Mouse (Mus musculus): ENCODE measurements around the gene Mvp. TPM values are rescaled to one million over a fixed set of nuclear protein-coding genes. Genes with fewer than 3 reads are reported as not detected.
A peak's percentile ranks its signal among the peaks of the same experiment; 100 is the strongest.

Gene Mvp
- total RNA-seq, 2 experiments from 2014 or later = 4.4 to 4.5 TPM

DNA sequence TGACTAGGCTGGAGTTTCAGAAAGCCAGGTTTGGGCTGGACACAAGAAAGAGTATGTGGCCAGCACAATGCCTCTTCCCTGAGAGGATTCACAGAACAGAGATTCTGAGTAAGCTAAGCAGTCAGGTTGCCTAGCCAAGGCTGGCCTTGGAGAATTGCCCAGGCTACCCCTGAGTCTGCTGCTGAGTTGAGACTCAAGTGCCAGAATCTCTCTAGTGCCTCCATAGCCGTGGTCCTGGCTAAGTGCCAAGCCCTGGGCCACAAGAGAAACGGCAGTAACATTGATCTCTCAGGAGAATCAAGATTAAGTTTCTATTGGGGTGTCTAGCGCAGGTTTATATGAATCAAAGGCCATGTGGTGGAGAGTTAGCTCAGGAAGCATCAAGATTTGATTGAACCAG is 48.9 kb downstream of the Mvp start:
- intact Hi-C loops (cut with DNase I) = no loop called here

DNA sequence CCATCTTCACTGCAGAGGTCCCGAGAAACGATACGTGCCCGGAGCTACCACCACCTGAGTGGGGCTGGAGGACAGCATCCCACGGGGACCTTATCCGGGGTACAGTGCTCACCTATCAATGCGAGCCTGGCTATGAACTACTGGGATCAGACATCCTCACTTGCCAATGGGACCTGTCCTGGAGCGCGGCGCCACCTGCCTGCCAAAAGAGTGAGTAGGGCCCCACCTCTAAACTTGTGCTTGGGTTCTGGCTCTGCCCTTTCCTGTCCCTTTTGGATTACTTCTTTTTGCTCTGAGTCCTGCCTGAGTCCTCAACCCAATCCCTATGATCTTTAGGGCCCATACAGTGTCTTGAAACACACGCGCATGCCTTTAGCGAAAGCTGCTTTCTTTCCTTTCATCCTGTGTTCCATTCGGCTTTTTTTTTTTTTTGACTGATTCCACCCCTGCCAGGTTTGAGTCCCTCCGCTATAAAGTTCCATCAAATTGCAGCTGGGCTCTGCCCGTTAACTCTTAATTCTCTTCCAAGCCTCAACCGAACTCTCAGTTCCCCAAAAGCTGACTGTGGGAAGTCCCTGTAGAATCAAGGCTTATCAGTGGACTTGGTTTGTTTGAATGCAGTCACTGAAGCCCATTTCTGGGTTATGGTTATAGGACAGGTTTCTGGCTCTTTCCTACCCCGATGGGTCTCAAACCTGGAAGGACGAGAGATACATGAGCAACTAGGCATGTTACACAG is 50.7 kb downstream of the Mvp start:
- no peak for DNase-seq (ENCODE audit: extremely low spot score in 1 of 2, low spot score in 2 of 2)
- intact Hi-C loops (cut with DNase I) = loop anchor here (5.0 kb wide), 1 partner anchor 86 kb away; no protein-coding TSS in a partner anchor

More for the DNA sequence above, 48.9 kb downstream of the Mvp start:
- no peak for DNase-seq (ENCODE audit: extremely low spot score in 1 of 2, low spot score in 2 of 2)

DNA sequence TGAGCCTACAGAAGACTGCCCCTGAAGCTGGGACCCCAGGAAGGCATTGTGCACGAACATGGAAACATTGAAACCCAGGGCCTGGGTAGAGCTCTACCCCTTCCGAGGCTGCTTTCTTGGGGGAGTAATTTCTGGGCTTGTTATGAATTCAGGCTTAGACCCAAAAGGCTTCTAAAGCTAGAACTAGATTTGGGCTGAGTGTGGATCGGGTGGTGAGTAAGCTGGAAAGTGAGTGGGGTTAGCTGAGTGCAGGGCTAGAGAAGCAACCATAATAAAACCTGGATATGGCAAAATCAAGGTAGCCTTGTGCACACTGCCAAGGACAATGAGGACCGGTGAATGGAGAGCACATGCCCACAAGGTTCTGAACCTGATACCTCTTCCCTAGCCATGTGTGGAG is 52.5 kb downstream of the Mvp start:
- no peak for DNase-seq (ENCODE audit: extremely low spot score in 1 of 2, low spot score in 2 of 2)
- intact Hi-C loops (cut with DNase I) = loop anchor here (5.0 kb wide), 1 partner anchor 85 kb away; no protein-coding TSS in a partner anchor

DNA sequence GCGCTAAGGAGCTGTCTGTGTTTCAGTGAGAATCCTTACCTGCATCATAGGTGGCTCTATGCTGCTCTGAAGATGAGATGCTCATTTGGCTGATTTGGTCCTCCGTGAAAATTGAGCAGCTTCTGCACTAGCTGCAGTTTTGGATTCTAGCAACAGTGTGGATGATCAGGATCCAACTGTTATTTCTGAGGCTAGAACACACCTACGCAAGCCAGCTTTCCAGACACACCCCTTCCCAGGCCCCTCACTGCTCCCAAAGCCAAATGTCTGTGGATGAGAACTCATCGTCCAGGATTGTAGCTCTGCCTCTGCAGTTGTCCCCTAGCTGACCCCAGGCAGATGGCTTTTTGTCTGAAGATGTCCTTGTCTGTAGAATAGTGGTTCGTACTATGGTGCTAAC is 53.3 kb downstream of the Mvp start:
- no peak for DNase-seq (ENCODE audit: extremely low spot score in 1 of 2, low spot score in 2 of 2)
- intact Hi-C loops (cut with DNase I) = loop anchor here (5.0 kb wide), 1 partner anchor 84 kb away; no protein-coding TSS in a partner anchor

DNA sequence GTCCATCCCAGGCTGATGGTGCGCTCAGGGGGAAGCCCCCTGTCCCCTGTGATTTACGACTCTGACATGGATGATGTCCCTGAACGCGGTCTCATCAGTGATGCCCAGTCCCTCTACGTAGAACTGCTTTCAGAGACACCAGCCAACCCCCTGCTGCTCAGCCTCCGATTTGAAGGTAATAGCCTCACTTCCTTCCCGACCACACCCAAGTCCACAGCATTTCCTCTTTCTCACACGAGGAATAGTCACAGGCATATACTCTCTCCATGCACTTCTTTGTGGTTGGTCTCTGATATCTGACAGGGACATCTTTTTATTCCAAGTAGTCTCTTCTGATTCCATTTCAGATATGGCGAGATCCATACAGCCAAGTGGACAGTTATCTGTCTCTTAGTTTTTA is 54.6 kb downstream of the Mvp start:
- intact Hi-C loops (cut with DNase I) = loop anchor here (5.0 kb wide), 1 partner anchor 82 kb away; no protein-coding TSS in a partner anchor
- no peak for DNase-seq (ENCODE audit: extremely low spot score in 1 of 2, low spot score in 2 of 2)

DNA sequence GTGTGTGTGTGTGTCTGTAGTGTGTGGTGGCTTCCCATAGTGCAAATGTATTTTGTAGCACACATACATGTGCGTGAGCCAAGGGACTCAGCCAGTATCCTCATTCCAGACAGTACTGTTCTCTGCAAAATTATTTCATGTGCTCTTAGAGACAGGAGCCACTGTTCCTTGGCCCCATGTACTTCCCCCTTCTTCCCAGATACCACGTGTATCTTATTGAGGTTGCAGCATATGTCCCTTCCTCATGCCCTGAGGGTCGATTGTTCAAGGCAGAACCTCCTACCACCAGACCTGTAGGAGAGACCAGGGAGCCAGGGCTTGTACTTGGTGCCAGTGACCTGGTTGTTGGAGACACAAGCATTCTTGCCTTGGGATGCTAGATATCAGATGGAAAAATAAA is 59.3 kb downstream of the Mvp start:
- intact Hi-C loops (cut with DNase I) = no loop called here
- no peak for DNase-seq (ENCODE audit: extremely low spot score in 1 of 2, low spot score in 2 of 2)

DNA sequence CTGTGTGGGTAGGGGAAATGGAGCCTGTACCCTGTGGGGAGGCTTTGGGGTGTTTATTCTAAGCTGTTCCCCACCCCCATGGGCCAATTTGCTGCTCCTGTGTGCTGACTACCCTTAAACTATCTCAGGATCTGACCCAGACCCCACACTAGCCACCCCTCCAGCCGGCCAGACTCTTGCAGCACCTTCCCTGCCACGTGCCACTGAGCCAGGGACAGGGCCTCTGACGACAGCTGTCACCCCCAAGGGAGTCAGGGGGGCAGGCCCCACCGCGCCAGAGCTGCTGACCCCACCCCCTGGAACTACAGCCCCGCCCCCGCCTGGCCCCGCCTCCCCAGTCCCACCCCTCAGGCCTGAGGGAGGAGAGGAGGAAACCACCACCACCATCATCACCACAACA is 61.8 kb downstream of the Mvp start:
- DNase-seq (ENCODE audit: extremely low spot score in 1 of 2, low spot score in 2 of 2) = no peak

DNA sequence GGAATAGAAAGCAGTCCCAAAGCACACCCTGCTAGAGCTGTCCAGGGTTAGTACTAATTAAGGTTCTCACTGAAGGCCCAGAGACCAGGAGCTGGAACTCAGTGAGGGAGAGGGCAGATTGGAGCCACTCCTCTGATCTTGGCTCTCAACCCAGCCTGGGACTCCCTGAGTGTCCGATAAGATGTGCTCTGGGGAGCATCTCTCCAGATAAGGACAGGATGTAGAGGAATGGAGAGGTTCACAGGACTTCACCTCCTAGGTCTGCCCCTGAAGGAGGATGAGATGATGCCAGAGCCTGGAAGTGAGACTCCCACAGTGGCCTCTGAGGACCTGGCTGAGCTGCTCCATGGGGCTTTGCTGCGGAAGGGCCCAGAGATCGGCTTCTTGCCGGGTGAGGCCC is 62.7 kb downstream of the Mvp start:
- DNase-seq (ENCODE audit: extremely low spot score in 1 of 2, low spot score in 2 of 2) = no peak
- intact Hi-C loops (cut with DNase I) = no loop called here

More for the DNA sequence above, 61.8 kb downstream of the Mvp start:
- intact Hi-C loops (cut with DNase I) = no loop called here

DNA sequence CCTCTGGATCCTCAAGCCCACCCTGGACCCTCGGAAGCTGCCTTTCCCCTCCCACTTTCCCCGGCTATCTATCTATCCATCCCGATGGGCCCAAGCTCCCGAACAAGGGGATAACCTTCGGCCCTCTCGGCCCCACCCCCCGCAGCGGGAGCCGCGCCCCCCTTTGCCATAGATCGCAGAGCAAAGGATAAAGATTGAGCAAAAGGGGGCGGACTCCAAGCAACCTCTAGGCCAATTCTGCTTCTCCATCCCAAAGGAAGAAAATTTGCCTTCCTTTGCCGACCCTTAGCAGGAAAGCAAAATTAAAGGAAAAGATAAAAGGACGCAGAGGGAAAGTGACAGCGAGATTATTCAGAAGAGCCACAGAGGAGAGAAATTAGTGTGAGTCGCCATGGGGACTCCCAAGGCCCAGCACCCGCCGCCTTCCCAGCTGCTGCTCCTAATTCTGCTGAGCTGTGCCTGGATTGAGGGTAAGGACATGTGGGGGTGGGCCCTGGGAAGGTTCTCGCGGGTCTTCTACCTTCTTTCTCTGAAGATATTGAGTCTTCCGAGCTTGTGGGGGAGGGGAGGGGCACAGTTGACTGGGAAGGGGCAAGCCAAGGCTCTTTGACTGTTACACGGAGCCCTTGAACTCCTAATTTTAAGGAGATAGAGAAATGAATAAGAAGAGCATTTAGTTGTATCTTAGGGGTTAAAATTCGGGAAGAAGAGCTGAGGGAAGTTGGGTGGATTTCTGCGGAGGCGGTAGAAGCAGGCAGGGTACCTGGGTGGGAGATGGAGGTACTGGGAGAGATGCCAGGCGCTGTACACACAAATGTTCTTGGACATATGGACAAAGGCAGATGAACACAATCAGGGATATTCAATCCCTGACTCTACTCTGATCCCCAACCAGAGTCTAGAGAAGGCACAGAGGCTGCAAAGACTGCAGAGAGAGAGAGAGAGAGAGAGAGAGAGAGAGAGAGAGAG is 63.5 kb downstream of the Mvp start:
- peak in 1 of 2 experiments; percentile 66 for DNase-seq (ENCODE audit: extremely low spot score in 1 of 2, low spot score in 2 of 2)
- intact Hi-C loops (cut with DNase I) = no loop called here

DNA sequence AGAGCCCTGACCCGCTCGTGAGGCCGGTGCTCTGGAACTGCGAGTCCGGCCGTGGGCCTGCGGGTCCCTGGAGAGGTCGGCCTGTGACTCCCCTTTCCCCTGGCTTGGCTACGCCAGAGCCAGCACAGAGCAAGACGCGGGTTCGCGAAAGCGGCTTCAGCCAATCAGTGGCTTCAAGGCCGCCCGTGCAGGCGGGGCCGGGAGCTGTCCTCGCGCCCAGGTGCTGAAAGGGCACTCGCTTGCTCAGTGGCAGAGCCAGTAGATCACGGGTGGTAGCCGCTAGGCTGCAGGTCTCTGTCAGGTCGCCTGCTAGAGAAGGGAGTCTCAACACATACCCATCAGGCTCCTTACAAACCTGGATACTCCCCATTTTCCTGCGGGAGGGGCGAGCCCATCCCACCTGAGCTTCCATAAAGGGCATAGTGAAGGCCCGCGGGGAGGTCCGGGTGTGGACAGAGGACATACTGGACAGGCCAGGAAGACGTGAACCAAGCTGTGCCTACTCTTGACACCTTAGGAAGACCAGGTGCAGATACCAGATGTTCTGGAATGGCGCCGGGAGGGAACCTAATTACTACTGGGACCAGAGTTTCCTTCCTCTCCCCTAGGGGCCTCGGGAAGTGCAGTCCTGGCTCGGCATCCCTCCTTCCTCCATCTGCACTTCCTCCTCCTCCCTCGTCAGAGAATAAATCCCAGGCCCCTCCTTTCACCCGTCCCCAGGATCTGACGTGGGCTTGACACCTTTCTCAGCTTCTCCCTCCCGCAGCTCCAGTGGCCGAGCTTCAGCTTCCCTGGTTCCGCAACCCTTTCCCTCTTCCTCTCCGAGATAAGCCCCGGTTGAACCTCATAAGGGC is 64.4 kb downstream of the Mvp start, which contains the start of gene Sez6l2:
Sez6l2 (plus strand) TSS at position 771 of the 854 bp plus-strand sequence.
- intact Hi-C loops (cut with DNase I) = loop anchor here (2.0 kb wide), 1 partner anchor 155 kb away; no protein-coding TSS in a partner anchor

DNA sequence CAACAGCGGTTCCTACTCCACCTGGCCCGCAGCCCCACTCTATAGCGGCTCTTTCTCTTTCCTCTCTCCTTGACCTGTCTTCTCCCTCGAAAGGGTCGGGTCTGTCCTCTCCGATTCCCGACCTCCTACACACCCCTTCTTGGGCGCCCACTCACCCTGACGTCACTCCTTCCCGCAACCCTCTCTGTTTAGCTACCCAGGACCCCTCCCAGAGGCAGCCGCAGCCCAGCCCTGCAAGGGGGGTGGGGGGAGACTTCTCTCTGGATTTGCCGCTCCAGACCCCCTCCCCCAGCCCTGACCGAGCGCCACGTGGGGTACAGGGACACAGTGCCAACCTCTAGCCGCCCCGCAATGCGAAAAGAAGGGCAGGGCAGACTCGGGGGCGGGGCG is 65.0 kb downstream of the Mvp start, which contains the start of gene Asphd1:
Asphd1 (minus strand) TSS at position 180 of the 390 bp plus-strand sequence.
- DNase-seq (ENCODE audit: extremely low spot score in 1 of 2, low spot score in 2 of 2) = peak; percentile 73 to 87
- intact Hi-C loops (cut with DNase I) = loop anchor here (2.0 kb wide), 1 partner anchor 155 kb away; no protein-coding TSS in a partner anchor

More for the DNA sequence above, 64.4 kb downstream of the Mvp start, which contains the start of gene Sez6l2:
- DNase-seq (ENCODE audit: extremely low spot score in 1 of 2, low spot score in 2 of 2) = peak; percentile 76 to 91

DNA sequence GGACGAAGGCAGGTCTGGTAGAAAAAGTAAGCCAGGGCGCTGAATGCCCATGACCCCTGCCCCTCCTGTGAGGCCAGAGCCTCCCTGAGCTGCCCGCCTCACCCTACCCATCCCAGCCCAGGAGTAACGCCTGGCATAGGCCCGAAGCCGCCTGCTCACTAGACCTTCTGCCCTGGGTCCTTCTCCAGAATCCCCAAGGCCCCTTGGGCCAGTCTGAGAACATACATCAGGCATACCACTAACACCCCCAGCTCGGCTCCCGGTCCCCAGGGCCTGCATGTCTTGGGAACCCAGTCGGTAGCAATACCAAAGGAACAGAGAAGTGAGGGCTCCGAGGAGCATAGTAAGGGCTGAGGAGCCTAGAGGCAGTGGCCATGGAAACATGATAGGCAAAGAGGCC is 65.8 kb downstream of the Mvp start:
- intact Hi-C loops (cut with DNase I) = loop anchor here (2.0 kb wide), 1 partner anchor 156 kb away; no protein-coding TSS in a partner anchor
- no peak for DNase-seq (ENCODE audit: extremely low spot score in 1 of 2, low spot score in 2 of 2)

DNA sequence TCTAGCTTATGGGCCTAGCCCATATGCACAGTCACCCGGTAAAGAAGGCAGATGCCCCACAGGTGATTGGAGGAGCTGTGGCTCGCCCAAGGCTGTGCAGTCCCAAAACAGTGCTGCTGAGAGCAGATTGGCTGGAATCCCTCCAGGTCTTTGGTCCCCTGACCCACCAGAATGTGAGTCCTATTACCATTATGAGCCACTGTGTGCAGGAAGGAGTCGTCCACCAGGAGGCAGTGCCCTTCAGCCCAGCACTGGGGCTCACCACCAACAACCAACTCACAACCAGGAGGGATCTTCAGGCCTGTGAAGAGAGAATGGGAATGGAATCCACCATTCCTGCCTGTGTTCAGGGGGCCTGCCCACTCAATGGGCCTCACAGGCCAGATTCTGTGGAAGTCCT is 67.9 kb downstream of the Mvp start:
- intact Hi-C loops (cut with DNase I) = no loop called here
- DNase-seq (ENCODE audit: extremely low spot score in 1 of 2, low spot score in 2 of 2) = peak in 1 of 2 experiments; percentile 62

DNA sequence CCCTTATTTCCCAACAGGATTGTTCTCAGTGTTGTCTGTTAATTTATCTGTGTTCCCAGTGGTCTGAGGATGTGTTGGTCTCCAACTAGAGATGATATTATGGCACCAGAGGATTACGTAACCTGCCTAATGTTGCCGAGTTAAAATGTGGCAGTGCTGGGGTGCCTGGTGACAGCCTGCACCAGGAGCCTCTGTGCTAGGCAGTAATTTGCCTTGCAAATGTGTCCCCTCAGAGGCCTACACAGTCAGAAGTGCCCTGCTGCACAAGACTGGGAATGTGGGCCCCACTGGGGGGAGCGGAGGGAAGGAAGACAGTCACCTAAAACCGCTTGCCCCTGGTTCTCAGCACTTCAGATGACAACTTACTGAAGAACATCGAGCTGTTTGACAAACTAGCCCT is 72.6 kb downstream of the Mvp start:
- intact Hi-C loops (cut with DNase I) = no loop called here
- no peak for DNase-seq (ENCODE audit: extremely low spot score in 1 of 2, low spot score in 2 of 2)

DNA sequence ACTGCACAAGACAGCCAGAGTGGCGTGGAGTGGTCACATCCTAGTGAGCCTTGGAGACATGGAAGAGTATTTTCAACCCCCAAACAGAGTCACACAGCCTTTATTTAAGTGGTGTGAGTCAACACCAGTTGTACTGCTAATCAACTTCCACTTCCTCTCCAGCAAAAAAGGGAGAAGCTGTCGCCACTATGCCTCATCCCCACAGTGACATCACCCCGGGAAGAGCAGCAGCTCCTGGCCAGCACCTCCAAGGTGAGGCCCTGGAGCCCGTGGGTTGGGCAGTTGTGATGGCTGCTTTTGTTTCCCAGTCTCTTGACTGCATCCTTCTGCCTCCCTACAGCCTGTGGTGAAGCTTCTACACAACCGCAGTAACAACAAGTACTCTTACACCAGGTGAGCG is 73.2 kb downstream of the Mvp start:
- intact Hi-C loops (cut with DNase I) = no loop called here
- DNase-seq (ENCODE audit: extremely low spot score in 1 of 2, low spot score in 2 of 2) = no peak
